ENCODE assay signal across 14 mouse cellular contexts in genomic region chr8:106615661-106616299, GRCm38 (mm10). TPM values are rescaled to one million over a fixed set of nuclear protein-coding genes. Genes with fewer than 3 reads are reported as not detected.
DNase-seq lines count a peak whose midpoint lies in the region; ATAC-seq and TF ChIP-seq lines count a peak whose summit lies in the region.
"Had no signal": no experiment of that assay in that cellular context is flagged by ENCODE, and none has a peak within 500 bp of the region (broad histone marks: within the 10 kb centered on the region; RNA-seq: fewer than 3 reads in every experiment).

No protein-coding gene starts in this region.

- peaks cover 12% of the 10 kb centered on the region for H3K4me1 ChIP-seq in ES-Bruce4 (ENCODE audit: control insufficient read depth, insufficient read depth, low read length)
- H3K4me1 ChIP-seq in lung, postnatal 0 days (ENCODE audit: insufficient read depth, low read depth, low read length) = peaks cover 14% of the 10 kb centered on the region; the same call in 1 of the 2 replicates

- WGBS in lung, postnatal 0 days = 46% methylated on average over 10 of the region's 10 CpGs

- peak; percentile 36; the same call in 1 of the 2 replicates for TF ChIP-seq EP300 in ES-Bruce4 (IDR thresholded peaks at IDR 0.05; ENCODE audit: insufficient read depth, low read depth, low read length)
- peak; percentile 93 for TF ChIP-seq EP300 in lung, postnatal 0 days (IDR thresholded peaks at IDR 0.05)

- no peak overlapping the region for H3K4me2 ChIP-seq in lung, postnatal 0 days (replicated peaks; ENCODE audit: low read depth, low read length)
- H3K4me2 ChIP-seq: hindbrain, embryonic 15.5 days had no signal

- H3K9ac ChIP-seq in ES-Bruce4 (ENCODE audit: low read depth, poor library complexity, severe bottlenecking) = 0 out of 2 replicates have a peak overlapping the region, but pooled peaks have one; percentile 67
- no peak overlapping the region for H3K9ac ChIP-seq in lung, postnatal 0 days (replicated peaks; ENCODE audit: low read depth)
- H3K9ac ChIP-seq: hindbrain, embryonic 15.5 days had no signal

- ATAC-seq in lung, postnatal 0 days = peak; percentile 61
- ATAC-seq: CD4-positive, CD25-positive, alpha-beta regulatory T cell, adult 4 months had no signal

- no peaks in the 10 kb centered on the region for H3K9me3 ChIP-seq in ES-Bruce4 (replicated peaks; ENCODE audit: control insufficient read depth, insufficient read depth, low read length, poor library complexity, severe bottlenecking)
- no peaks in the 10 kb centered on the region for H3K9me3 ChIP-seq in lung, postnatal 0 days (ENCODE audit: low read length)
- H3K9me3 ChIP-seq: hindbrain, embryonic 15.5 days had no signal

- peak; percentile 81 for DNase-seq in R1 (ENCODE audit: low read depth, low spot score)
- DNase-seq in kidney, adult 9 months = peak; percentile 76
- DNase-seq in lung, postnatal 0 days (ENCODE audit: low spot score) = peak; percentile 85
- DNase-seq in layer of hippocampus, adult 18-20 months (ENCODE audit: low spot score in 2 of 2) = no peak
- DNase-seq in adrenal gland, postnatal 14 days = no peak
- DNase-seq in cerebellum, adult 9-11 months = no peak
- DNase-seq in adrenal gland, postnatal 25 days = no peak
- DNase-seq: adrenal gland, postnatal 36 days; liver; right cerebral cortex, adult 18-20 months; thymus, postnatal 4 days had no signal

- no peak for TF ChIP-seq POLR2A in ES-Bruce4 (IDR thresholded peaks at IDR 0.05; ENCODE audit: insufficient read depth, low read length)

- H3K36me3 ChIP-seq in ES-Bruce4 (ENCODE audit: control insufficient read depth, insufficient read depth, low read length, poor library complexity, severe bottlenecking) = no peaks in the 10 kb centered on the region; the same call in 1 of the 2 replicates
- H3K36me3 ChIP-seq in lung, postnatal 0 days (ENCODE audit: insufficient read depth, low read length) = no peaks in the 10 kb centered on the region
- H3K36me3 ChIP-seq: hindbrain, embryonic 15.5 days had no signal

- no peak for TF ChIP-seq CTCF in ES-Bruce4 (IDR thresholded peaks at IDR 0.05; ENCODE audit: low read depth, low read length)
- TF ChIP-seq CTCF in lung, postnatal 0 days (IDR thresholded peaks at IDR 0.05) = no peak

- no peaks in the 10 kb centered on the region for H3K27me3 ChIP-seq in ES-Bruce4 (ENCODE audit: control insufficient read depth, insufficient read depth, low read length, poor library complexity, severe bottlenecking)
- H3K27me3 ChIP-seq in lung, postnatal 0 days (replicated peaks; ENCODE audit: insufficient read depth, low read length) = no peaks in the 10 kb centered on the region
- H3K27me3 ChIP-seq: hindbrain, embryonic 15.5 days had no signal

- peak overlapping the region; percentile 98 for H3K27ac ChIP-seq in ES-Bruce4 (ENCODE audit: insufficient read depth, low read length)
- H3K27ac ChIP-seq in lung, postnatal 0 days (ENCODE audit: low read length) = peak overlapping the region; percentile 80
- H3K27ac ChIP-seq: hindbrain, embryonic 15.5 days had no signal

- H3K4me3 ChIP-seq in ES-Bruce4 (ENCODE audit: low read depth, low read length) = no peak overlapping the region
- H3K4me3 ChIP-seq in lung, postnatal 0 days (ENCODE audit: low read depth, low read length) = no peak overlapping the region
- H3K4me3 ChIP-seq: hindbrain, embryonic 15.5 days had no signal

RNA-seq across cellular contexts. Expression of gene Cdh1, which starts 12.6 kb away (rescaled TPM):
- 347 and 358 TPM in 2 replicates for polyA plus RNA-seq in ES-Bruce4 (2011; ENCODE audit: insufficient read depth, insufficient read length, low read depth, missing spikeins)
- polyA plus RNA-seq in lung, postnatal 0 days (2015; fragmentation: Nextera tagmentation; extraction: Ambion mirVana) = 88.2 and 106 TPM in 2 replicates
- total RNA-seq in layer of hippocampus, adult 18-20 months (2021) = under 1 TPM; 0.27 to 0.76 TPM
- 0.56 and 5.2 TPM in 2 replicates for total RNA-seq in adrenal gland, postnatal 14 days (2021)
- total RNA-seq in adrenal gland, postnatal 25 days (2021) = 0.06 and 0.48 TPM in 2 replicates
- total RNA-seq: adrenal gland, postnatal 36 days had no signal

RNA-seq across cellular contexts. Expression of gene Gm10073, which starts 42.5 kb away (rescaled TPM):
- polyA plus RNA-seq in ES-Bruce4 (2011; ENCODE audit: insufficient read depth, insufficient read length, low read depth, missing spikeins) = 498 and 566 TPM in 2 replicates
- 8.0 and 9.0 TPM in 2 replicates for polyA plus RNA-seq in lung, postnatal 0 days (2015; fragmentation: Nextera tagmentation; extraction: Ambion mirVana)
- 10 to 100 TPM; 87.0 to 90.7 TPM for total RNA-seq in layer of hippocampus, adult 18-20 months (2021)
- total RNA-seq in adrenal gland, postnatal 14 days (2021) = 103 and 135 TPM in 2 replicates
- total RNA-seq in adrenal gland, postnatal 25 days (2021) = 101 and 113 TPM in 2 replicates

Comparison
In these comparisons a context has a peak if more than half of its experiments do, and no peak if none do; other contexts are left out.
1. DNase-seq: peak in R1 (single experiment), kidney, adult 9 months (single experiment) and lung, postnatal 0 days (single experiment); none in layer of hippocampus, adult 18-20 months (0 of 2), adrenal gland, postnatal 14 days (single experiment), cerebellum, adult 9-11 months (single experiment) and adrenal gland, postnatal 25 days (single experiment).